Mouse (Mus musculus) central nervous system, embryonic 11.5 days (tissue): Measurements from ENCODE around the gene Pcnx. TPM values are rescaled to one million over a fixed set of nuclear protein-coding genes. Genes with fewer than 3 reads are reported as not detected.

ENCODE experiments used
- polyA plus RNA-seq: library from polyadenylated mRNA; depleted of rRNA; stranded (reverse); fragments of >200 nt; gene quantifications from 2 replicates; pipeline ENCODE4 v1.2.3, GENCODE M21; 2012; rRNA removed

Gene Pcnx
- polyA plus RNA-seq: 40.4 and 63.8 TPM in 2 replicates

GRCm38 (mm10) chr12:81859351-81860307 lies at the start of gene Pcnx:
Gene Pcnx (plus strand): TSS chr12:81860023.

Other genes starting within 250 kb of the Pcnx start
- 3.7 and 3.8 TPM in 2 replicates for gene Ttc9, start 228.8 kb upstream of the Pcnx start, polyA plus RNA-seq
- gene Map3k9, start 78.8 kb upstream of the Pcnx start, polyA plus RNA-seq: 4.3 and 5.8 TPM in 2 replicates